Mouse (Mus musculus) liver, postnatal 0 days (tissue): ENCODE measurements around the gene Agfg2.

Experiments used
- CTCF ChIP-seq: sonication (generic); IDR thresholded peaks from 2 replicates; pipeline ENCODE4 v1.5.1; 2016; ENCODE audit warnings: antibody characterized with exemption, low read depth
- EP300 ChIP-seq: IDR thresholded peaks from 2 replicates; pipeline ENCODE4 v1.6.1; 2016; ENCODE audit warnings: antibody characterized with exemption, low read depth, mild to moderate bottlenecking

- no peak for TF ChIP-seq CTCF
- TF ChIP-seq EP300, result no peak
Measured at GRCm38 (mm10) chr5:137611245-137611602, 73.3 kb downstream of the Agfg2 start.
